Mouse (Mus musculus): ENCODE results near the gene Rnf220.

The Rnf220 gene

GRCm38 (mm10) chr4:117267284-117267683, 229.6 kb downstream of the Rnf220 start:
- 8% methylated on average over 2 of the region's 2 CpGs for WGBS

GRCm38 (mm10) chr4:117262987-117263386, 233.9 kb downstream of the Rnf220 start:
- WGBS, result 62% methylated on average over 8 of the region's 8 CpGs

DNA sequence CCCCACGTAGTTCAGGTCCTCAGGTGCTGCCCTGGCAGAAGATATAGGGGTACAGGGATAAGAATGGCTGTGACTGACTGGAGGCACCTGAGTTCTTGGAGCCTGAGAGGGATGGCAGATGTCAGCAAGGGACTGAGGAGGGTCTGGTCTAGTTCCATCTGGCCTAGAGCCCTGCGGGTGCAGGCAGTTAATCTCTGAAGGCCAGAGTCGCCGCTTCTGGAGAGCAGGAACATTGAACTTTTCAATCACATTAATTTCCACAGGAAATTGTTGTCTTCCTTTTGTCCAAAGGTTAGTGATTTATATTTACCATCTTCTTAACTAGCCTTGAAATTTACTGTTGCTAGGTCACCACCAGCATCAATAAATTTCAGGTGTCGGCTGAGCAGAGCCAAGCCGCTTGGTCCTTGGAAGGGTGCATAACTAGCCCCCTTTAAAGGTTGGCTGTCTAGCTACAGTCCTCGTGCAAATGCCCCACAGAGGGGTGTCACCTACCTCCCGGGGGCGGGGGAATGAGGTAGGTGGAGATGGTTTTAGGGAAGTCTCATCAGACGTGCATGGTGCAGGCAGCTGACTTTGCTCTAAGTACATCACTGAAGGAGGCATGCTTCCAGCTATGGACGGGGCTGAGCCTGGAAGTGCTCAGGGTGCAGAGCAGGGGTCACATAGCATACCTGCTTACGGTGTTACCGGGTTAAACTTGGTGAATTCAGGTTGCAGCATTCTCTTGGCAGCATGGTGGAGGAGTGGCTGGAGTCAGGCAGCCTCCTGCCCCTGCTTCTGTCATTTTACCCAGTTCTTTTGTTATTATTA, 234.5 kb downstream of the Rnf220 start:
- WGBS, result 82% methylated on average over 13 of the region's 13 CpGs

GRCm38 (mm10) chr4:117261222-117261621, 235.6 kb downstream of the Rnf220 start:
- 90% methylated on average over 2 of the region's 2 CpGs for WGBS

DNA sequence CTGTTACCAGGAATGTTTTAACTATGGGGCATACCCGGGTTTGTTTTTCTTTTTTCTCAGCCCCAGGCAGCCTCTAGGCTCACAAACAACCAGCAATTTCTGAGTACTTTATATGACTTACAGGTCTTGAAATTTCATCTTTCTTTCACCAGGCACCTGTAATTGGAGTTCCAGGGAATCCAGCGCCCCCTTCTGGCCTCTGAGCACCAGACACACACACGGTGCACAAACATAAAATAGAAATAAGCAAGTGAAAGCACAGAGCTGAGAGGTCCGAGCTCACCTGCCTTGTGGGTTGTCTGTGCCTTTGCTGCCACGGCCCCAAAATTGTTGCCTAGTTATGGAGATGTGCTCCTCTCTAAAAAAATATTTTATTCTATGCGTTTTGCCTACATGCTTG, 236.9 kb downstream of the Rnf220 start:
- 76% methylated on average over 6 of the region's 6 CpGs for WGBS

DNA sequence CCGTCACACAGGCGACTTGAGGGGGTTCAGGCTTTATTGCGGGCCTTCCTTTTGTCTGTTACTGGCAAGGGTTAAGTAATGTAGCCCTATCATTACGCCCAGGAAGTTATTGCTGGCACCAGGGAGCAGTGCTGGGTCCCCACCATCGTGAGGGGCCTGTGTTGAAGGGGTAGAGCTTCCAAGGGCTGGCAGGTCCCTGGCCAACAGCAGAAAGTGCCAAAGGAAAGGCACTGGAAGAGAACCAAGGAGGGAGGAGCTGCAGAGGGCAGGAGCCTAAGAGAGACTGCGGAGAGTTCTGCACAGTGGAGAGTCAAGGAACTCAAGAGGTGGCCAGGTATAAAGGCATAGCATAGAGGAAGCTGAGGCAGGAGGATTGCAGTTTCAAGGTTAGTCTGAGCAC, 242.2 kb downstream of the Rnf220 start:
- WGBS, result 64% methylated on average over 6 of the region's 6 CpGs

GRCm38 (mm10) chr4:117254017-117254627, 242.7 kb downstream of the Rnf220 start:
- WGBS, result 66% methylated on average over 5 of the region's 5 CpGs

DNA sequence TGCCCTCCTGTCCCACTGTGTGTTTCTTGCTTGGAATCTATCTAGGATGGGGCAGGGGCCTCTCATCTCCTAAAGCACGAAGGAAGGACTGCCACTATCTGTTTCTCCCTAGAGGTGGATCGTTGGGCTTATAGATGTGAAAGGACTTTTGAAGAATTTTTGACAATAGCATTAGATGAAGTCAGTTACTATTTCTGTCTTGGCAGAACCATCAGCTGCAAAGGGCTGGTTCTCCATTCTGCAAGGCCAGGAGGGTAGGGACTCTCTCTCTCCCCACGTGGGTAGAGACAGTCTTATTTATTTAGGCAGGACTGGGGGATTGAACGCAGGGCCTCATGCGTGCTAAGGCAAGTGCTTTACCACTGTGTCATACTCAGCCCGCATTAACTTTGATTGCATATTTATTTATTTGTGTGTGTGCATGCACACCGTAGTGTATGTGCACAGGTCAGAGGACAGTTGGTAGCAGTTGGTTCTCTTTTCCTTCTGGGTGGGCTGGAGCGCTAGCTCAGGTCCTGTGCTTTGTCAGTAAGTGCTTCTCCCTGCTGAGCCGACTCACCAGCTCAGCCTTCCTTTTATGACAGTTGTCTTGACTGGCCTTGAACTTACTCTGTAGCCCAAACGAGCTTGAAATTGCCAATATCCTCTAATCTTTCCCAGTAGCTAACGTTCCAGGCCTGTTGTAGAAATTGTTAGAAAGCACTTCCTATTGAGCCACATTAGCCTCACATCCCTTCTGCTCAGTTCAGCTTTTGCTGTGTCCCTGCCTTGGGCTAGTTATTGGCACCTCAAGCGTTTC, 243.4 kb downstream of the Rnf220 start:
- 79% methylated on average over 12 of the region's 12 CpGs for WGBS

DNA sequence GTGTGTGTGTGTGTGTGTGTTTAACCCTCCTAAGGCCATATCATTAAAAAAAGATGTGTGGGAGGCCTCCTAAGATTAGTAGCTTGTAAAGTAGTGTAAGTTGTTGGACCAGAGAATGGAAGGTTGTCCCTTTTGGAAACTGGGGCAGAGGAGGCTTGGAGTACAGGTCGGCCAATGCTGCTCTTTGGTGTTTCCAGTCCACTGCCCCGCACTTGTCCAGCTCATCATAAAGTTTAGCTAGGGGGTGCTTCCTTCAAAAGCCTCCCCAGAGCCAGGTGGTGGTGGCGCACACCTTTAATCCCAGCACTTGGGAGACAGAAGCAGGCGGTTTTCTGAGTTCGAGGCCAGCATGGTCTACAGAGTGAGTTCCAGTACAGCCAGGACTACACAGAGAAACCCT, 244.1 kb downstream of the Rnf220 start:
- 95% methylated on average over 5 of the region's 5 CpGs for WGBS

DNA sequence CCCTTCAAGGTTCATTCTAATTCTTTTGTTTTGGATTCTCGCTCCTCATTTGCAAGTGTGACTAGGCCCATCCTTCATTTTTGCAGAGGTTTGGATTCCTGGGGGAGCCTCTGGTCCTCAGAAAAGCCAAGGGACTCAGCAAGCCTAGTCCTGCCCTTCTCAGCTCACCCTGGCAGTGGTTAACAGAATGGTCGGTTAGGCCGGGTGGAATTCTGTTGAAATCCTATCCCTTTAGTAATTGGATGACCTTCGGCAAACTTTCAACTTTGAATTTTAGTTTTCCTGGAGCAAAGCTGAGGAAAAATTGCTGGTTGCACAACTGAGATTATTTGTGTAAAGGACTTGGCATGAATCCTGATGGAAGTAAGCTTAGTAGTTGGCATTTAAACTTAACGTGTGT, 244.5 kb downstream of the Rnf220 start:
- WGBS, result 51% methylated on average over 5 of the region's 5 CpGs

GRCm38 (mm10) chr4:117251801-117252316, 245.0 kb downstream of the Rnf220 start, which contains the start of the genes Tmem53 and Armh1:
Tmem53 (plus strand) TSS chr4:117251951.
Armh1 (minus strand) TSS chr4:117252125.
- under 1% methylated on average over 42 of the region's 43 CpGs for WGBS

- 77% methylated on average over 1 of the region's 1 CpGs for WGBS
Observed at GRCm38 (mm10) chr4:117250982-117251381, 245.9 kb downstream of the Rnf220 start.

GRCm38 (mm10) chr4:117240867-117241266, 256.0 kb downstream of the Rnf220 start:
- WGBS, result 64% methylated on average over 6 of the region's 6 CpGs

- 56% methylated on average over 2 of the region's 2 CpGs for WGBS
Observed at GRCm38 (mm10) chr4:117239153-117239552, 257.7 kb downstream of the Rnf220 start.

- 36% methylated on average over 4 of the region's 4 CpGs for WGBS
Observed at GRCm38 (mm10) chr4:117235822-117236221, 261.0 kb downstream of the Rnf220 start.

GRCm38 (mm10) chr4:117234166-117234741, 262.6 kb downstream of the Rnf220 start:
- 78% methylated on average over 7 of the region's 7 CpGs for WGBS

DNA sequence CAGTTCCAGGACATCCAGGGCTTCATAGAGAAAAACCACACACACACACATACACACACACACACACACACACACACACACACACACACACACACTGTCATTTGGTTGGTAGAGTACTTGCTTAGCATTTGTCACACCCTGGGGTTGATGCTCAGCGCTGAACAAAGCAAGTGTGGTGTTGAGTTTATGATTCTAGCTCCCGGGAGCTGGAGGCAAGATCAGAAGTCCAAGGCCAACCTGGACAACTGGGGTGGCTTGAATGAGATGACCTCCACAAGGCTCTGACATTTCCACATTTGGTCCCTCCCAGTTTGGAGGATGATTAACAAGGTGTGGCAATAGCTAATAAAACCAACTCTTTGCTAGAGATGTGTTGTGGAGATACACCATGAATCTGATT, 265.6 kb downstream of the Rnf220 start:
- WGBS, result 92% methylated on average over 2 of the region's 2 CpGs

DNA sequence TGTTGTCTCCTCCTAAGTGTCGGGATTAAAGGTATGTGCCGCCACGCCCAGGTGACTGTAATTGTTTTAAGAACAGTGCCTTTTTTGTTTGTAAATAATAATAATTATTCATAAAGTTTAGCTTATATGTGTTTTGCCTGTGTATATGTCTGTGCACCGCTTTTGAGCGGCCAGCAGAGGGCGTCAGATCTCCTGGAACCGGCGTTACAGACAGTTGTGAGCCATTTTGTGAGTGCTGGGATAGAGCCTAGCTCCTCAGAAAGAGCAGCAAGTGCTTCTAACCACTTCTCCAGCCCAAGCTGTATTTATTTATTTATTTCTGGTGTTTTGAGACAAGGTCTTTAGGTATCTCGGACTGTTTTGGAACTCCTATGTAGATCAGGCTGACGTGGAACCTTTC, 266.5 kb downstream of the Rnf220 start:
- 59% methylated on average over 10 of the region's 10 CpGs for WGBS

- 84% methylated on average over 15 of the region's 15 CpGs for WGBS
Observed at GRCm38 (mm10) chr4:117229590-117229989, 267.3 kb downstream of the Rnf220 start.

- WGBS, result 63% methylated on average over 8 of the region's 8 CpGs
Observed at GRCm38 (mm10) chr4:117224122-117224521, 272.7 kb downstream of the Rnf220 start.

DNA sequence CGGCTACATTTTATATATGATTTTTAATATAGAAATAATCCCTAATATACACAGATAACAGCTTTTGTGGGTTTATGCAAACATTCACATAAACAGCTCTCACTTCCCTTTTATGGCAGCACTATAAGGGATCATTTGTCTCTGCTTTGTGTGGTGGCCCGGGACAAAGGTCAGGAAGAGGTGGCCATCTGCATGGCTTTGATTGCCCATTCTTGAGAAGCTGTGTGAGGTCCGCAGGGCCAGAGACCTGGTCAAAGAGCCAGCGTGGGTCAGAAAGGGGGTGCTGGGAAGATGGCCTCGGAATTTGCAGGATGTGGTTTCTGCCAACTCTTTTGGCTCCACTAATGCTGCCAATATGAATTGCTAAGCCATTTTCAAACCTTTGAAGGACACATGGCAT, 273.9 kb downstream of the Rnf220 start:
- WGBS, result 70% methylated on average over 5 of the region's 5 CpGs

DNA sequence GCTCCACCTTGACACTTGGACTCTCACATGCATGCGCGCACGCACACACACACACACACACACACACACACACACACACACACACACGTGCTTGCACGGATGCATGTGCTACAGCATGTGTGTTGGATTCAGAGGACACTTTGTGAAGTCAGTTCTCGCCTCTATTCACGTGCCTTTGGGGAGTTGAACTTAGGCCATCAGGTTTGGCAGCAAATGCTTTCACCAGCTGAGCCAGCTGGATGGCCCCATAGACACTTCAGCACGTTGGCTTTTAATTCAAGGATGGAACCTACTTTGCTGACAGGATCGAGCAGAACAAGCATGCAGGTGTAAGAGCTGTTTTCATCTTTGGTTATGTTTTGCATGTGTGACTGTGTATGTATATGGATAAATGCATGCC, 275.0 kb downstream of the Rnf220 start:
- WGBS, result 75% methylated on average over 9 of the region's 9 CpGs
